Mouse (Mus musculus): Measurements from ENCODE around the gene Tatdn2.
"Not testable (repeated sequence)": the region's sequence is repeated elsewhere in the genome, so short reads cannot be mapped to it uniquely, and the experiment has no call there.

The Tatdn2 gene

DNA sequence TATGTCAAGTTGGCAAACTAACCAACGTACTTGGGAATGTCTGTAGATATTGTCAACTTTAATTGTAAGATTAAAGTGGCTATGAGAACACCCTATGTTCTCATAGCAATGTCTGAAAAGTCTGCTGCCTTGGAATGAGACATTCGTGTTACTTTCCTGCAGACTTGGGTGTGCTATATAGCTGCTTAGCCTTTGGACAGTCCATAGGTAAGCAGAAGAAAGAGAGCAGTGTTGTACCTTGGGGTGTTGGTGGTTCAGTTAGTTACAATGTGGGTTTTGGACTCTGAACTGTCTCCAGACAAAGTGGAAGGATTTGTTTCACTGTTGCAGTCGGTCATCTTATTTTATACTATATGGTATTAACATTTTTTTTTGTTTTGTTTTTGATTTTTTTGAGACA, 15.9 kb downstream of the Tatdn2 start:
- in situ Hi-C loops (cut with MboI, MseI): no loop called here

DNA sequence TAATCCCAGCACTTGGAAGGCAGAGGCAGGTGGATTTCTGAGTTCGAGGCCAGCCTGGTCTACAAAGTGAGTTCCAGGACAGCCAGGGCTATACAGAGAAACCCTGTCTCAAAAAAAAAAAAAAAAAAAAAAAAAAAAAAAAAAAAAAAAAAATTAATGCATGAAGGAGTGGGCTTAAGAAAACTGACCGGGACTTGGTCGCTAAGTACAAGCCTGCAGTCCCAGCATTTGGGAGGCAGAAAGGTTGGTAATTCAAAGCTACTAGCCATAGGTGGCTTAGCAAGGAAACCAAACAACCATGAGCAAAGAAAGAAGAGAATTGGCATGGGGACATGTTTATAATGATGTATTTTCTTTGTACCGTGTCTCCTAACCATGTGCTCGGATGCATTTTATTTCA, 16.5 kb downstream of the Tatdn2 start:
- in situ Hi-C loops (cut with MboI, MseI): not testable (repeated sequence)

DNA sequence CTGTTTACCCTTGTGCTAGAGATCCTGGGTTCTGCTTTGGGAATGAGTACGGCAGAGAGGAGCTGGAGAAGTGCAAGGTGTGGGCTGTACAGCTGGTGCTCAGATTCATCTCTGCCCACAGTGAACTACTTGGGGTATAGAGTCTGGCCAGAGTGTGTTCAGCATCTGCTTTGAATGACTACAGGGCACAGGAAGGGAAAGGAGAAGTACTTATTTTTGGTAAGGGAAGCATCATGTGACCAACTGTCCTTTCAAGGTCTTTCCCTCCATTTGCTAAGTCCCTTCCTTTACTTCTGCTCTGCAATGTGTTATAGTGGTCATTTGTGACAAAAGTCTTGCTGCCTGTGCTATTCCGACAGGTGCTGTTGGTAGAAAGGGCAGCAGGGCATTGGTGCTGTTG, 17.4 kb downstream of the Tatdn2 start:
- in situ Hi-C loops (cut with MboI, MseI): no loop called here

DNA sequence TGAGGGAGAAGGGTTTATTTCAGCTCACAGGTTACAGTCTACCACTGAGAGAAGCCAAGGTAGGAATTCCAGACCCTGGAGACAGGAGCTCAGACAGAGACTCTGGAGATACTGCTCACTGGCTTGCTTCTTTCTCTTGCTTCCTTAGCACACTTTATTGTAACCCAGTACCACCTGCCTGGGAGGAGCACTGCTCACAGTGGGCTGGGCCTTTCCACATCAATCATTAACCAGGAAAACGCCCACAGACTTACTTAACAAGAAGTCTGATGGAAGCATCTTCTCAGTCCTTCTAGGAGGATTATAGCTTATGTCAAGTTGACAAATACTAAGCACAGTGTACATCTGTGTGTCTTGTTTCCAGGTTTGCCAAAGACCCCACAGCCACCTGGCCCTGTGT, 17.9 kb downstream of the Tatdn2 start:
- in situ Hi-C loops (cut with MboI, MseI): no loop called here

DNA sequence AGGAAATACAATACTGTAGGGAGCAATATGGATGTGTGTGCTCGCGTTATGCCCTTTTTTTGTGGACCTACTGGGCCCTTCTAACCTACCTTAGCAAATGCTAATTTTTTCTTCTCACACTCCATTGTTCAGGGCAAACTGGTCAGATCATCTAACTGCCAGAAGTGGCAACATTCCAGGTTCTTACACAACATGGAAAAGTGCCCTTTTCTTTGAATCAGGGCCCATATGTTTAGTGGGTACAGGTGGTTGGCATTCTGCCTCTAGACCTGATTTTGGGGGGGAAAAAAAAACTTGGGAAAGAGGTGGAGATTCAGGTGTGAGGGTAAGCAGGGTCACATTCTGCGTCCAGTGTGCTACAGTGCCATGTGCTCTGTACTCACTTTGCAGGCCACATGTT, 20.7 kb downstream of the Tatdn2 start:
- in situ Hi-C loops (cut with MboI, MseI): no loop called here

DNA sequence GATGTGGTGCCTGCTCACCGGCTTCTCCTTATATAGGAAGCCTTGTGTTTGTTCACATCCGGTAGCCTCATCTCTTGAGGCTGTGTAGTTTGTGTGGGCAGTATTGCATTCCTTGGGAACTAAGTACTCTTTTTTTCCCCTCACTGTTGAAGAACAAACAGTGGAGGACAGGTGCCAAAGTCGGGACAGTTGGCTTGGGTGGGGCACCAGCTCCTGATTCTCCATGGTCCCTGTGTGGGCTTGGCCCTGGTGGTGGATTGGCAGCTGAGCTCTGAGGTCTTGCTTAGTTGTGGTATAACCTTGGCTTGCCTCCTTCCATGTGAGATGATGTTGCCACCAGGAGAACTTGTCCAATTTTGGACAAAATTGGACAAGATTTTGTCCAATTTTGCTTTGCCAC, 23.0 kb downstream of the Tatdn2 start, which contains the start of gene Ghrl:
Gene Ghrl (minus strand): TSS at position 3 of the 400 bp plus-strand sequence.
- in situ Hi-C loops (cut with MboI, MseI): no loop called here

DNA sequence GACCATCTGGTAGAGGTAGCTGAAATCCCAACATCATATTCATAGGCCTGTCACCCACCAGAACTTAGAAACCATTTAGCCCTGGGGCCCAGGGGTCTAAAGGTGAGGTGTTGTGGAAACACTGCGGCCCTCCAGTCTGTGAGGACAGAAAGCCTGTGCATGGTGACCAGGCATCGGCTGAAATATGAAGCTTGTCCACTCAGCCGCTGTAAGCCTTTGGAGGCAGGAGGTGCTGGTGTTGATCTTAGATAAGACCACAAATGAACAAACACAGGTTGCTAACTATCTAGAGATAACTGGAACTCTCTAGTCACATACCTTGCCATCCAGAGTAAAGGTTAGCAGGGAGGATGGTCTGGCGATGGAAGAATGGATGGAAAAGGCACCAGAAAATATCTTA, 24.2 kb downstream of the Tatdn2 start:
- in situ Hi-C loops (cut with MboI, MseI): no loop called here

DNA sequence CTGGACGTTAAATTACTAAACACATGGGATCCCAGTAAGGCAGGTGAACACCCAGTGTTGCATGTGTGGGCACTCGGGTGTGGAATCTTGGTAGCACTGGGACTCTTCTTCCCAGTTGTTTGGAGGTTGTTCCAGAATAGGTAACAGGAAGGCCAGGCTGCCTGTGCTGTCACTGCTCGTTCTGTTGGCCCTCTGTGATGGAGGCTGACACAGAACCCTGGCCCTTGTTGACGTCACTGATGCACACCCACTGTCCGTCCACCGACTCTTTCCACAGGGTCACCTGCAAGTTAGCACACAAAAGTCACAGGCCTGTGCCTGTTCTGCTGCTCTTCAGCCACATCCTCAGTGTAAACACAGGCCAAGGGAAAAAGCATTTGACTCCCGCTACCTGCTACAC, 31.3 kb downstream of the Tatdn2 start:
- in situ Hi-C loops (cut with MboI, MseI): loop anchor here (25.0 kb wide), 1 partner anchor 1041 kb away; the partner anchor contains the start of gene Rad18

DNA sequence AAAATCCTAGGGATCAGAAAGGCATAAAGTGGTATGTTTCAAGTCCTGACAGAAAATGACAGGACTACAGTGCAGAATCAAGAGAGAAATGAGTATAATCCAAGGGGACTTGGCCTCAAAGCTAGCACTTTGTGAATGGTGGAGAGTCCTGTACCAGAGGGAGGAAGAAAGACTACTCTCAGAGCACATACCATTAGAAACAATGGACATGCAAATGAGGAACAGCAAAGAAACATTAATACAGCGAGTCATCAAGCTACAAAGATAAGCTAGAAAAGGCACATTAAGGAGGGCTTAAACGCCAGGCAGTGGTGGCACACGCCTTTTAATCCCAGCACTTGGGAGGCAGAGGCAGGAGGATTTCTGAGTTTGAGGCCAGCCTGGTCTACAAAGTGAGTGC, 34.4 kb downstream of the Tatdn2 start:
- in situ Hi-C loops (cut with MboI, MseI): loop anchor here (25.0 kb wide), 1 partner anchor 1044 kb away; the partner anchor contains the start of gene Rad18

DNA sequence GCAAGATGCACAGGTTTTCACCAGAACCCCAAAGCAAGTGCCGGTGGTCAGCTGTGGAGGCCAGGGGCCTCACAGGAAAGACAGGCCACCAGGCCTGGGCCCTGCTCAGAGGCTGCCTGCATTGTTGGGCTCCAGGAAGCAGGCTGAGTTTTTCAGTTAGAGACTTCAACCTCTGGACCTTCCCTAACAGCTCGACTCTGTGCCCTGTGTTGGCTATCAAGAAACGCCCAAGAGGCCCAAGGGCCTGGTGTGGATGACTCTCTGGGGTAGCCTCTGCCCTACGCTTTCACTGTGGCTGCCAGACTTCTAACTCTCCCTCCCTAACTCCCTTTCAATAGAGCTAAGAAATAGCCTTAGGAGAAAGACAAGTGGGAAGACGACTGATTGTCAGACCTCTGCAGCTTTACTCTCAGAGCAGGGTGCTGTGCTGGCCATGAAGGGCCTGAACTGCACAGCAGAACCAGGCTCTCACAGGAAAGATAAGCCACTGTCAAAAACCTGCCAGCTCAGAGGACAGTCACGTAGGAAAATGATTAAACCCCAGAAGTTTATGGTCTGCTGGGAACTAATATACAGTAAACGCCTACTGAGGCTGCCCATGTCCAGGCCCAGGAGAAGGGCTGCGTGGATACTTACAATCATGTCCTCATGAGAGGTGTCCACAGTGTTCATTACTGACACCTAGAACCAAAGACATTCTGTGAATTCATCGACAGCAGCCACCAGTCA, 40.6 kb downstream of the Tatdn2 start:
- in situ Hi-C loops (cut with MboI, MseI): loop anchor here (25.0 kb wide), 1 partner anchor 1050 kb away; the partner anchor contains the start of gene Rad18

DNA sequence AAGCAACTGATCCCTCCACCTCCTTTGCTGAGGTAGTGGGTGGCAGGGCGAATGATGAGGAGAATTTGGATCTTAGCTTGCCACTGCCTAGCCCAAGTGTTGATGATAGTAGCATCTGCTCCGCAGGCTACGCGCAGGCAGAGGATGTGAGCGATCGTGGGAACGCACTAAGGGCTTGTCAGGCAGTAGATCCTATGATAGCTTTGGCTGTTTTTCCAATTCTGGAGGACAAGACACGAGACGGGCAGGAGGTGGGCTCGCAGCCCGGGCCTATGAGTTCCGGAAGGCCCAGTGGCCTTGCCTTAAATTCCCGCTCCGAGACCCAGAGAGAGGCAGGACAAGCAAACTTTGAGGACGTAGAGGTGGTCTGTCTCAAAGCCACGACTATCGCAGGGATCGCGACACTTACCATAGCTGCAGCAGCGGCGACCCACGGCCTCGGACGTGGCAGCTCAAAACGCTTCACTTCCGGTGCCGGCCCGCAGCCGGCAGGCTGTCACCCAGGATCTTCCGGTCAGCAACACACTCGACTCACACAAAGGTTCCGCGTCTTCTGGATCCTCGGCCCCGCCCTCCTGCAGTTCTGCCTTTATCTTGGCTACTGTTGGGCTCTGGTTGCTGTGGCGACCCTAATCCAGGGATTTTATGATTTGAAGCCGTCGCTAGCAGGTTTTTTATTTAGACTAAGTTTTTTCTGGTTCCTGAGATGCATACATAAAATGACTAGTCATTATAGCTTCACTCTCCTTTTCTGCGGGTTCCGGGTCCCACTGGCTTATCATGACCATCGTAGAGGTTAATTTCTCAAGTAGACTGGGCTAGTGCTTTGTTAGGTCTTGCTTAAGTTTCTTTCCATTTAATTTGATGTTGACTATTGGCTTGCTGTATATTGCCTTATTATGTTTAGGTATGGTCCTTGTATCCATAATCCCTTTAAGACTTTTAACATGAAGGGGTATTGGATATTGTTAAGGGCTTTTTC, 43.7 kb downstream of the Tatdn2 start, which contains the start of gene Sec13:
Gene Sec13 (minus strand): TSS at position 508 of the 982 bp plus-strand sequence.
- in situ Hi-C loops (cut with MboI, MseI): loop anchor here (25.0 kb wide), 1 partner anchor 1053 kb away; the partner anchor contains the start of gene Rad18

DNA sequence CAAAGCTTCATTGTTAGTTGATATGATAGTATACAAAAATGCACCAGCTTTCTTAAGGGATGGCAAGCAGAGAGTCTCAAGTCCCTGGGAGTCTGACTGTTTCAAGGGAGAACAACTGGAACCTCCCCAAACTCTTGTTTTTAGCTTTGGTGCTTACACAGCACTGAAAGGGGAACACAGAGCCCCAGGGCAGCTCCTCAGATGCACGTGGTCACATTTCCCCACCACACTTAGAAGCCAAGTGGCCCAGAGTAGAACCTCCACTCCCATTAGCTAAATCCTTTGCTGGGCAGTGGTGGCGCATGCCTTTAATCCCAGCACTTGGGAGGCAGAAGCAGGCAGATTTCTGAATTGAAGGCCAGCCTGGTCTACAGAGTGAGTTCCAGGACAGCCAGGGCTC, 44.6 kb downstream of the Tatdn2 start:
- in situ Hi-C loops (cut with MboI, MseI): loop anchor here (25.0 kb wide), 1 partner anchor 1054 kb away; the partner anchor contains the start of gene Rad18

DNA sequence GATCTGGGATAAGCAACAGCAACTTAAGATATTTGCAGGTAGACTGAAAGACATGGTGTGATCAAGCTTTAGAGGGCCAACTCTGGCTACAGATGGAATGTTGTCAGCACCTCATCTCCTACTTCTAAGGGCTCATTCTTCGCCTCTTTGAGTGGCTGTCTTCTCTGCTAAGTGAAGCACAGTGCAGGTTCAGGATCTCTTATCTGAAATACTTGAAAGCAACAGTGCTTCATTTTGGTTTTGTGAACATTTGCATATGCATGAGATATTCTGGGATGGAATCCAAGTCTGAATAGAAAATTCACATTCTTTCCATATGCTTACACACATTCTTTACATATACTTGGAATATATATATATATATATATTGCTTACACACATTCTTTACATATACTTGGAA, 45.5 kb downstream of the Tatdn2 start:
- in situ Hi-C loops (cut with MboI, MseI): loop anchor here (25.0 kb wide), 1 partner anchor 1055 kb away; the partner anchor contains the start of gene Rad18

DNA sequence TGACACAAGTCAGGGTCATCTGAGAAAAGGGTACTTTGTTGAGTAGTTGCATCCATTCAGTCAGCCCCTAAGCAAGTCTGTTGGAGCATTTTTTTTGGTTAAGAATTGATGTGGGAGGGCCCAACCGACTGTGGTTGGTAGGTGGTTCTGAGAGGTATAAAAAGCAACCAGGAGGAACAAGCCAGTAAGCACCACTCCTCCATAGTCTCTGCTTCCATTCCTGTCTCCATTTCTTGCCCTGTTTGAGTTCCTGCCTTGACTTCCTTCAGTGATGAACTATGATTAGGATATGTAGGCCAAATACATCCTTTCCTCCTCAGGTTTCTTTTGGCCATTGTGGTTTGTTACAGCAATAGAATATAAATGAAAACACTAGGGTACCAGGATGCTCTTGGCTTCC, 46.3 kb downstream of the Tatdn2 start:
- in situ Hi-C loops (cut with MboI, MseI): loop anchor here (25.0 kb wide), 1 partner anchor 1056 kb away; the partner anchor contains the start of gene Rad18

DNA sequence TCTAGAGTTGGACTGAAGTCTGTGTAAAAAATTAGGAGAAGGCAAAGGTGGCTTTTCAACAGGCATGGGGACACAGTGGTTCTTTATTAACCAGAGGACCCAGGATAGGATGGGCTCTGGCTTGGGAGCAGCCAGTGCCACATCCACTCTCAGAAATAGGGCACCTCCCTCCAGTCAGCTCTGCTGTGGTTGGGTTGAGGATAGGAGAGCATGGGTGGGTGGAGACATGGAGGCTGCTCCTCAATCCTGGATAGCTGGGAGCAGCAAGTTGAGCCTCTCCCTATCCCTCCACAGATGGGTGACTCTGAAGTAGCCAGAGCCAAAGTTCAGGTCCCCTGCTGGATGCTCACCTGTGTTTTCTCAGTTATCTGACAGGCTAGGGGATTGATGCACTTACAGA, 48.3 kb downstream of the Tatdn2 start:
- in situ Hi-C loops (cut with MboI, MseI): loop anchor here (25.0 kb wide), 1 partner anchor 1058 kb away; the partner anchor contains the start of gene Rad18

DNA sequence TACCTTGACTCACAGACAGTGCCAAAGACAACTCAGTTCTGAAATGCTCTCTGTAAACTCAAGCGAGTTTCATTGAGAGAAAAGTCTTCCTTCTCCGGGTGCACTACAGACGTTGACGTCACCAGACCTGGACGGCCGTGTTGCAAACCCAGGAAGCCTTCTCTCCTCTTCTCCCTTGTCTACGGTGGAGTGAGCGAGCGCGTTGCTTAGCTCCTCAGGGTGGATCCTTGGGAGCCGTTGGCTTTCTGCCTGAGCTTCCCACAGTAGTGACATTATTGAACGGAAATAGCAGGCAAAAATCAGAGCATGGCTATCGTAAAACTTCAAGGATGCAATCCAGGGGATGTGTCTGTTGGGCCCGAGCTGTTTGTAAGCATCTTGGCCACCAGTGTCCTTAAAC, 50.4 kb downstream of the Tatdn2 start:
- in situ Hi-C loops (cut with MboI, MseI): loop anchor here (25.0 kb wide), 1 partner anchor 1060 kb away; the partner anchor contains the start of gene Rad18

DNA sequence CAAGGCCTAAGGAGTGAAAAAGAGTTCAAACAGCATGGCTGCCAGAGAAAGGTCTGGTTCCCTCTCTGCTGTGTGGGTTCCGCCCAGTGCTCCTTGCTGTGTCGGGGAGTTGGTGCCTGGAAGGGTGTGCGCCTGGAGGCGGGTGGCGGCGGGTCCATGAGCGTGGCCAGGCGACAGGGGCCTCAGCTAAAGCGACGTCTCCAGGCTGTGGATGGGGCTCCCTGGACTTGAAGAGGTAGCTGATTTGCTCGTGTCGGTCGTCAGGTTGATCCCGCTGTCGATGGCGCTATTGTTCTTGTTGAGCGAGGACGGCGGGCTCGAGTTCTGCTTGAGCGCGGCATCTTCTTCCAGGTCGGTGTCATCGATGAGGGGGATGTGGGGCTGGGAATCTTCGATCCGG, 51.5 kb downstream of the Tatdn2 start:
- in situ Hi-C loops (cut with MboI, MseI): loop anchor here (25.0 kb wide), 1 partner anchor 1061 kb away; the partner anchor contains the start of gene Rad18

DNA sequence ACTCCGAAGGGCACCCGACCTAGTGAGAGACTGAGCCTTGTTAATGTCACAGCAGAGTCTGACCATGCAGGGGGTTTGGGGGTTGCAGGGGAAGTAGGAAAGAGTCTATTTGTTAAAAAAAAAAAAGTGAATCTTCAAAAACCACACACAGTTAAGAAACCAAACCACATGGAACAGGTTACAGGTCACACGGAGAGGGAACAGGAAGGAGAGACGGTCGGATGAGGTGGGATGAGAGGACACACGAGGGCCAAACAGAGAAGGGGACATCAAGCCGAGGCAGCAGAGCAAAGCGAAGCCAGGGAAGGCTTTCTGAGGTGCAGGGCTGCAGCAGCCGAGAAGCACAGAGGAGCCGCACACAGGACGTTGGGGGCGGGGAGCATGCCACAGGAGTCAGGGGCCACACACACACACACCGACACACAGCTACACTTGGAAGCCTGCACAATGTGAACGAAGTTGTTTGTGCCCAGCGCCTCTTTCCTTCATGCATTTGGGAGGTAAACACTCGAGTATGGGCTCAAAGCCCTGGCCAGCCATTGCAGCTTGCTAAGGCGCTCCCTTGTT, 52.4 kb downstream of the Tatdn2 start:
- in situ Hi-C loops (cut with MboI, MseI): loop anchor here (25.0 kb wide), 1 partner anchor 1062 kb away; the partner anchor contains the start of gene Rad18
